In genomic region chr5:122157827-122158381, GRCm38 (mm10) we compare ENCODE assay signal across 8 mouse cellular contexts. TPM values are rescaled to one million over a fixed set of nuclear protein-coding genes. Genes with fewer than 3 reads are reported as not detected.
DNase-seq lines count a peak whose midpoint lies in the region; ATAC-seq and TF ChIP-seq lines count a peak whose summit lies in the region.

TSS of gene Ppp1cc (plus strand) at chr5:122158278.

- peaks cover 50% of the 10 kb centered on the region for H3K4me1 ChIP-seq in G1E (ENCODE audit: insufficient read depth, low read depth, low read length)
- H3K4me1 ChIP-seq in forebrain, postnatal 0 days (ENCODE audit: insufficient read depth), result peaks cover 22% of the 10 kb centered on the region
- H3K4me1 ChIP-seq in lung, postnatal 0 days (ENCODE audit: insufficient read depth, low read depth, low read length), result peaks cover 4% of the 10 kb centered on the region; the same call in 1 of the 2 replicates

- TF ChIP-seq EP300 in lung, postnatal 0 days (IDR thresholded peaks at IDR 0.05), result peak; percentile 50; the same call in 1 of the 2 replicates

- WGBS in forebrain, postnatal 0 days, result under 1% methylated on average over 36 of the region's 54 CpGs
- 0% methylated on average over 28 of the region's 54 CpGs for WGBS in lung, postnatal 0 days

- DNase-seq in G1E (ENCODE audit: low spot score), result peak; percentile 92
- peak; percentile 92 for DNase-seq in cerebellum, adult 11-12 months
- peak; percentile 97 for DNase-seq in forebrain, postnatal 0 days
- peak; percentile 95 for DNase-seq in heart, postnatal 4 days
- peak; percentile 94 for DNase-seq in layer of hippocampus, adult 9-11 months
- DNase-seq in lung, postnatal 0 days (ENCODE audit: low spot score), result peak; percentile 95
- peak; percentile 90 for DNase-seq in ovary, postnatal 14 days (ENCODE audit: low spot score)
- peak; percentile 94 for DNase-seq in thymus, postnatal 14 days

- H3K27ac ChIP-seq in forebrain, postnatal 0 days (ENCODE audit: low read depth, low read length), result peak within 1 kb of the TSS; percentile 87
- H3K27ac ChIP-seq in lung, postnatal 0 days (ENCODE audit: low read length), result peak within 1 kb of the TSS; percentile 83

- peak within 1 kb of the TSS; percentile 81 for H3K4me3 ChIP-seq in G1E (ENCODE audit: low read depth, low read length)
- H3K4me3 ChIP-seq in forebrain, postnatal 0 days (ENCODE audit: low read depth, low read length), result peak within 1 kb of the TSS; percentile 83
- peak within 1 kb of the TSS; percentile 67 for H3K4me3 ChIP-seq in lung, postnatal 0 days (ENCODE audit: low read depth, low read length)

- H3K36me3 ChIP-seq in G1E (replicated peaks), result peaks cover 35% of the 10 kb centered on the region
- no peaks in the 10 kb centered on the region; the same call in 1 of the 2 replicates for H3K36me3 ChIP-seq in forebrain, postnatal 0 days (ENCODE audit: insufficient read depth)
- no peaks in the 10 kb centered on the region for H3K36me3 ChIP-seq in lung, postnatal 0 days (ENCODE audit: insufficient read depth, low read length)

- peak within 1 kb of the TSS; percentile 61 for H3K4me2 ChIP-seq in forebrain, postnatal 0 days (ENCODE audit: low read depth)
- peak within 1 kb of the TSS; percentile 77 for H3K4me2 ChIP-seq in lung, postnatal 0 days (replicated peaks; ENCODE audit: low read depth, low read length)

- peak within 1 kb of the TSS; percentile 87 for H3K9ac ChIP-seq in forebrain, postnatal 0 days
- H3K9ac ChIP-seq in lung, postnatal 0 days (replicated peaks; ENCODE audit: low read depth), result peak within 1 kb of the TSS; percentile 83

- no peaks in the 10 kb centered on the region for H3K9me3 ChIP-seq in G1E (replicated peaks)
- H3K9me3 ChIP-seq in forebrain, postnatal 0 days (ENCODE audit: low read length), result no peaks in the 10 kb centered on the region
- no peaks in the 10 kb centered on the region for H3K9me3 ChIP-seq in lung, postnatal 0 days (ENCODE audit: low read length)

- ATAC-seq in G1E (ENCODE audit: extremely low read depth, insufficient number of reproducible peaks, low FRiP score, poor library complexity, severe bottlenecking), result peak; percentile 67
- peak; percentile 96 for ATAC-seq in forebrain, postnatal 0 days
- ATAC-seq in lung, postnatal 0 days, result peak; percentile 97

- no peak for TF ChIP-seq CTCF in G1E (IDR thresholded peaks at IDR 0.05; ENCODE audit: low read depth, low read length)
- TF ChIP-seq CTCF in forebrain, postnatal 0 days (IDR thresholded peaks at IDR 0.05; ENCODE audit: low read depth), result peak; percentile 60
- peak; percentile 59 for TF ChIP-seq CTCF in lung, postnatal 0 days (IDR thresholded peaks at IDR 0.05)

- peaks cover 4% of the 10 kb centered on the region; the same call in 1 of the 2 replicates for H3K27me3 ChIP-seq in G1E (ENCODE audit: insufficient read depth, low read length)
- H3K27me3 ChIP-seq in forebrain, postnatal 0 days (ENCODE audit: insufficient read depth, low read length), result no peaks in the 10 kb centered on the region
- no peaks in the 10 kb centered on the region for H3K27me3 ChIP-seq in lung, postnatal 0 days (replicated peaks; ENCODE audit: insufficient read depth, low read length)

RNA-seq across cellular contexts. Expression of gene Ppp1cc, which starts in this region (rescaled TPM):
- total RNA-seq in G1E (2014; fragmentation: Nextera tagmentation) (269 and 270 TPM in 2 replicates), G1E (2017) (293 and 329 TPM in 2 replicates)
- polyA plus RNA-seq in G1E (2012), result 148 and 214 TPM in 2 replicates
- 278 and 322 TPM in 2 replicates for total RNA-seq in forebrain, postnatal 0 days (2014; rRNA removed)
- 193 and 220 TPM in 2 replicates for polyA plus RNA-seq in forebrain, postnatal 0 days (2015; fragmentation: Nextera tagmentation; extraction: Ambion mirVana)
- total RNA-seq in heart, postnatal 4 days (2021), result 100 to 1,000 TPM; 216 to 217 TPM
- 137 and 150 TPM in 2 replicates for polyA plus RNA-seq in lung, postnatal 0 days (2015; fragmentation: Nextera tagmentation; extraction: Ambion mirVana)

Comparison
In these comparisons a context has a peak if more than half of its experiments do, and no peak if none do; other contexts are left out.
1. Peak in every context shown above with its lines: DNase-seq, ATAC-seq, H3K4me3 ChIP-seq and H3K27ac ChIP-seq.